21 mouse cellular contexts compared by ENCODE assay signal in the genomic region with DNA sequence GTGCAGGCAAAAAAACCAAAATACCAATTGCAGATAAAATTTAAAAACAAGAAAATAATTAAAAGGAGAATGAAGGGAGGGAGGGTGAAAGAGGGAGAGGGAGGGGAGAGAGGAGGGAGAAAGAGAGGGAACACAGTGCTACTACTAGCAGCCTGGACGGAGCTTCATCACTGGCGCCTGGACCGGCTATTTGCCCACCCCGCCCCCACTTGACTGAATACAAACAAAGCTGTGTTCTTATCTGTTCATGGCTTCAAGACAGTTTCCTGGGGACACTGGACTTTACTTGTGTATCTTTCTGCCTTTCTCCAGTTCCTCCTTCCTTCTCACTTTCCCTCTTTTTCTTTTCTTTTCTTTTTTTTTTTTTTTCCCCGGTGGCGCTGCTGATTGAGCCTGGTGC.
DNase-seq lines count a peak whose midpoint lies in the region; ATAC-seq lines count a peak whose summit lies in the region.
"Had no signal": no experiment of that assay in that cellular context is flagged by ENCODE, and none has a peak within 500 bp of the region (broad histone marks: within the 10 kb centered on the region; RNA-seq: fewer than 3 reads in every experiment).

No protein-coding gene starts in this region.

- H3K27me3 ChIP-seq in liver, embryonic 12.5 days (replicated peaks) = no peaks in the 10 kb centered on the region
- no peaks in the 10 kb centered on the region for H3K27me3 ChIP-seq in stomach, embryonic 15.5 days (replicated peaks)
- H3K27me3 ChIP-seq: embryonic facial prominence, embryonic 15.5 days; heart, embryonic 15.5 days had no signal

- no peak overlapping the region for H3K9ac ChIP-seq in liver, embryonic 12.5 days
- no peak overlapping the region for H3K9ac ChIP-seq in stomach, embryonic 15.5 days
- H3K9ac ChIP-seq: embryonic facial prominence, embryonic 15.5 days; heart, embryonic 15.5 days had no signal

- no peaks in the 10 kb centered on the region for H3K9me3 ChIP-seq in liver, embryonic 12.5 days (replicated peaks)
- no peaks in the 10 kb centered on the region for H3K9me3 ChIP-seq in stomach, embryonic 15.5 days
- H3K9me3 ChIP-seq: embryonic facial prominence, embryonic 15.5 days; forebrain, embryonic 10.5 days; heart, embryonic 10.5 days; heart, embryonic 15.5 days; hindbrain, embryonic 10.5 days had no signal

- H3K27ac ChIP-seq in liver, embryonic 12.5 days = no peak overlapping the region
- H3K27ac ChIP-seq in stomach, embryonic 15.5 days = no peak overlapping the region
- H3K27ac ChIP-seq: embryonic facial prominence, embryonic 15.5 days; forebrain, embryonic 10.5 days; heart, embryonic 10.5 days; heart, embryonic 15.5 days; hindbrain, embryonic 10.5 days had no signal

- no peaks in the 10 kb centered on the region; the same call in 1 of the 2 replicates for H3K36me3 ChIP-seq in liver, embryonic 12.5 days
- H3K36me3 ChIP-seq in stomach, embryonic 15.5 days = no peaks in the 10 kb centered on the region
- H3K36me3 ChIP-seq: embryonic facial prominence, embryonic 15.5 days; forebrain, embryonic 10.5 days; heart, embryonic 10.5 days; heart, embryonic 15.5 days; hindbrain, embryonic 10.5 days had no signal

- no peaks in the 10 kb centered on the region for H3K4me1 ChIP-seq in liver, embryonic 12.5 days
- 0 out of 2 replicates have a peak, but pooled peaks cover 6% of the 10 kb centered on the region for H3K4me1 ChIP-seq in stomach, embryonic 15.5 days
- H3K4me1 ChIP-seq: embryonic facial prominence, embryonic 15.5 days; heart, embryonic 10.5 days; heart, embryonic 15.5 days had no signal

- 42% methylated on average over 6 of the region's 6 CpGs for WGBS in liver, embryonic 12.5 days (ENCODE audit: insufficient replicate concordance)
- WGBS in stomach, embryonic 15.5 days = 28% methylated on average over 6 of the region's 6 CpGs

- no peak overlapping the region for H3K4me3 ChIP-seq in liver, embryonic 12.5 days
- H3K4me3 ChIP-seq in stomach, embryonic 15.5 days (replicated peaks) = no peak overlapping the region
- H3K4me3 ChIP-seq: embryonic facial prominence, embryonic 15.5 days; erythroblast, embryonic 14.5 days; forebrain, embryonic 10.5 days; heart, embryonic 10.5 days; heart, embryonic 15.5 days; hindbrain, embryonic 10.5 days had no signal

- ATAC-seq in liver, embryonic 12.5 days = no peak
- ATAC-seq in stomach, embryonic 15.5 days (ENCODE audit: insufficient read depth, low FRiP score, low read depth) = peak; percentile 56; the same call in 1 of the 2 replicates
- ATAC-seq: forebrain, embryonic 14.5 days had no signal

- DNase-seq in liver = peak; percentile 59
- peak; percentile 14 for DNase-seq in lung, postnatal 10 days
- no peak for DNase-seq in lung, adult 18-20 months
- no peak for DNase-seq in right cerebral cortex, postnatal 25 days
- DNase-seq in urinary bladder, adult 18-20 months (ENCODE audit: low spot score in 2 of 2) = no peak
- DNase-seq: adrenal gland, postnatal 10 days; cerebellum, adult 11 months; cerebellum, adult 8-10 months; cerebellum, postnatal 14 days; embryo, embryonic 11 days; gastrocnemius, postnatal 10 days; heart, adult 18-20 months had no signal

- H3K4me2 ChIP-seq in liver, embryonic 12.5 days = no peak overlapping the region
- H3K4me2 ChIP-seq in stomach, embryonic 15.5 days = no peak overlapping the region
- H3K4me2 ChIP-seq: embryonic facial prominence, embryonic 15.5 days; heart, embryonic 15.5 days had no signal

Comparison
In these comparisons a context has a peak if more than half of its experiments do, and no peak if none do; other contexts are left out.
1. DNase-seq: peak in liver (single experiment) and lung, postnatal 10 days (single experiment); none in lung, adult 18-20 months (0 of 2), right cerebral cortex, postnatal 25 days (single experiment) and urinary bladder, adult 18-20 months (0 of 2).